In the genomic region with DNA sequence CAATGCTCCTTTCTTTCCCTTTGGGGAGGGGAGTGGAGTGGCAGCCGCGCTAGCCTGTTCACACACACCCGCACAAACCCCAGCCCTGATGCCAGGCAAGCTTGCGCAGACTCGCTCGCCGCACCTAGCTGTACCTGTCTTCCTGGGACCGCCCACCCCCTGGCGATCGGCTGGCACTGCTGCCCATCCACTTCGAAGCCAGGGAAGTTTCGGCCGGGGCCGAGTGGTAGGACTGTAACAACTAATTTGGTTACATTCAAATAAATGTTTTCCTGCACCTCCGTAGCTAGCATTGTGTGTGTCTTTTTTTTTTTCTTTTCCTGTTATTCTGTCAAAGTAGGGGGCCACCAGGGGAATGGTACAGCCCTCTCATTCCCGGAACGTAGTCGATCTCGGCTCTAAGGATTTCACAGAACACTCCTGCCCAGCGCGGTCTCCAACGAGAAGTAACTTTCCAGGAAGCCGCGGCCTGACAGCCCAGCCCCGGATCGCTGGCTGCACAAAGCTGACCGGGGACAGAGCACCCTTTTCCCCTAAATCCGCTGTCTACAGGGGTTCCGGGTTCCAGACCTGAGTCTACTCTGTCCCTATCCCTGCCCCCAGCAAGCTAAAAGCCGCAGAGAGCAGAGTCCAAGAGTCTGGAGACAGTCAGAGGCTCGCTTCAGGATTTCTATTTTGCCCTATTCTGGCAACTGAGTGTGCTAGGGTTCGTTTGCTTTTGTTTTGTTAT, we compare ENCODE assay signal across 8 mouse cellular contexts. TPM values are rescaled to one million over a fixed set of nuclear protein-coding genes. Genes with fewer than 3 reads are reported as not detected.
DNase-seq lines count a peak whose midpoint lies in the region; ATAC-seq and TF ChIP-seq lines count a peak whose summit lies in the region.

No protein-coding gene starts in this region.

- peak overlapping the region; percentile 99 for H3K27ac ChIP-seq in layer of hippocampus, adult 2 months
- H3K27ac ChIP-seq in limb, embryonic 11.5 days (replicated peaks; ENCODE audit: low read depth, low read length): no peak overlapping the region

- H3K9ac ChIP-seq in limb, embryonic 11.5 days (ENCODE audit: low read length): peak overlapping the region; percentile 17; the same call in 1 of the 2 replicates

- H3K27me3 ChIP-seq in limb, embryonic 11.5 days (ENCODE audit: control insufficient read depth, insufficient read depth, low read length): peaks cover 30% of the 10 kb centered on the region

- WGBS in limb, embryonic 11.5 days: 2% methylated on average over 32 of the region's 32 CpGs

- no peaks in the 10 kb centered on the region for H3K9me3 ChIP-seq in limb, embryonic 11.5 days (ENCODE audit: control insufficient read depth, low read length)

- no peak for DNase-seq in layer of hippocampus, adult 2 months (ENCODE audit: low spot score in 2 of 2)
- DNase-seq in layer of hippocampus, adult 9-11 months: no peak
- peak; percentile 54 for DNase-seq in embryo, embryonic 11 days
- peak; percentile 47 to 65 for DNase-seq in heart, postnatal 36 days
- peak; percentile 64 for DNase-seq in limb, embryonic 11.5 days (ENCODE audit: low spot score)
- peak; percentile 61 for DNase-seq in neural tube, embryonic 10.5 days (ENCODE audit: extremely low spot score, low spot score)
- DNase-seq in spleen, postnatal 4 days (ENCODE audit: low spot score in 2 of 2): no peak
- DNase-seq in left cerebral cortex, postnatal 14 days (ENCODE audit: low spot score in 2 of 2): no peak

- H3K4me2 ChIP-seq in limb, embryonic 11.5 days (ENCODE audit: low read depth, severe bottlenecking): peak overlapping the region; percentile 77

- peak overlapping the region; percentile 94 for H3K4me3 ChIP-seq in layer of hippocampus, adult 2 months
- H3K4me3 ChIP-seq in limb, embryonic 11.5 days (ENCODE audit: low read depth, low read length): peak overlapping the region; percentile 29

- no peak for ATAC-seq in limb, embryonic 11.5 days (ENCODE audit: insufficient number of reproducible peaks, low FRiP score, low TSS enrichment, low read depth)

- TF ChIP-seq CTCF in layer of hippocampus, adult 2 months (conservative IDR thresholded peaks at IDR 0.05): no peak

- intact Hi-C loops in heart, postnatal 36 days (cut with DNase I): loop anchor here (5.0 to 10.0 kb wide), 3 partner anchors 584 to 1366 kb away; no protein-coding TSS in a partner anchor
- intact Hi-C loops in left cerebral cortex, postnatal 14 days (cut with DNase I): loop anchor here (10.0 kb wide), 1 partner anchor 934 kb away; no protein-coding TSS in a partner anchor

- no peaks in the 10 kb centered on the region for H3K36me3 ChIP-seq in limb, embryonic 11.5 days (ENCODE audit: control insufficient read depth, insufficient read depth, low read length)

- H3K4me1 ChIP-seq in limb, embryonic 11.5 days (ENCODE audit: control insufficient read depth, insufficient read depth, low read length): 0 out of 2 replicates have a peak, but pooled peaks cover 3% of the 10 kb centered on the region

RNA-seq across cellular contexts. Expression of a gene that starts 7.1 kb away (rescaled TPM):
- total RNA-seq in layer of hippocampus, adult 2 months (2021): not detected
- not detected for total RNA-seq in heart, postnatal 36 days (2021)
- not detected in 2 replicates for polyA plus RNA-seq in limb, embryonic 11.5 days (2014; fragmentation: Nextera tagmentation; extraction: Ambion mirVana)
- total RNA-seq in left cerebral cortex, postnatal 14 days (2021): not detected

RNA-seq across cellular contexts. Expression of a gene that starts 7.5 kb away (rescaled TPM):
- total RNA-seq in layer of hippocampus, adult 2 months (2021): 10 to 100 TPM; 56.8 to 61.5 TPM
- 10 to 100 TPM; 14.6 to 18.5 TPM for total RNA-seq in heart, postnatal 36 days (2021)
- 0.23 and 0.24 TPM in 2 replicates for polyA plus RNA-seq in limb, embryonic 11.5 days (2014; fragmentation: Nextera tagmentation; extraction: Ambion mirVana)
- total RNA-seq in left cerebral cortex, postnatal 14 days (2021): 10 to 100 TPM; 28.0 to 33.6 TPM

RNA-seq across cellular contexts. Expression of a gene that starts 49.0 kb away (rescaled TPM):
- total RNA-seq in layer of hippocampus, adult 2 months (2021): under 1 TPM; 0.32 to 0.54 TPM
- total RNA-seq in heart, postnatal 36 days (2021): not detected
- polyA plus RNA-seq in limb, embryonic 11.5 days (2014; fragmentation: Nextera tagmentation; extraction: Ambion mirVana): not detected in 2 replicates
- under 1 TPM; 0.18 to 0.30 TPM for total RNA-seq in left cerebral cortex, postnatal 14 days (2021)

Comparison
In these comparisons a context has a peak if more than half of its experiments do, and no peak if none do; other contexts are left out.
1. DNase-seq: peak in embryo, embryonic 11 days (single experiment), heart, postnatal 36 days (2 of 2), limb, embryonic 11.5 days (single experiment) and neural tube, embryonic 10.5 days (single experiment); none in layer of hippocampus, adult 2 months (0 of 2), layer of hippocampus, adult 9-11 months (single experiment), spleen, postnatal 4 days (0 of 2) and left cerebral cortex, postnatal 14 days (0 of 2).